Mouse (Mus musculus): ENCODE results near the gene Aph1a. TPM values are rescaled to one million over a fixed set of nuclear protein-coding genes. Genes with fewer than 3 reads are reported as not detected.

Aph1a gene
- polyA plus RNA-seq, 1 experiment = 44.3 TPM

DNA sequence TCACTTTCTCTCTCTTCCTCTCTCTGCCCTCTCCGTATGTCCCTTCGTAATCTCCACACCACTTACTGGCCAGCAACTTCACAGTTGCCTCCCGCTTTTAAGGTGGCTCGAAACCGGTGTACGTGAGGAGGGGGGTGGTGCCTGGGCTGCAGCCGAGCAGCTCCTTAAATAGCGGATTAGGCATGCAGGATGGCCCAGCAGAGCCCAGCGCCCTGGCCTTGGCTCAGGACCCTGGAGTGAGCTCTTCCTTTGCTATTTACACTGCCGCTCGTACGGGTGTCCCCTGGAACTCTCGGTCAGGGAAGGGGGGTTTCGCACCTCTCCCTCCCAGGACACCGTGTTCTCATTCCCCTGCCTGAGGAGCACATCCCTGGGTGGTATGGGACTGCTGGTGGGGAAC, 10.8 kb downstream of the Aph1a start, which contains the start of gene Car14:
TSS of gene Car14 (minus strand) at position 124 of the 400 bp plus-strand sequence.
- H3K4me1 ChIP-seq (ENCODE audit: control insufficient read depth, insufficient read depth, low read length) = peaks cover 4% of the 10 kb centered on the region
- H3K9ac ChIP-seq (ENCODE audit: low read depth, poor library complexity, severe bottlenecking) = peak within 1 kb of the TSS; percentile 11
- no peaks in the 10 kb centered on the region for H3K9me3 ChIP-seq (replicated peaks; ENCODE audit: control insufficient read depth, insufficient read depth, low read length, poor library complexity, severe bottlenecking)
- H3K36me3 ChIP-seq (ENCODE audit: control insufficient read depth, insufficient read depth, low read length, poor library complexity, severe bottlenecking) = no peaks in the 10 kb centered on the region
- TF ChIP-seq EP300 (IDR thresholded peaks at IDR 0.05; ENCODE audit: insufficient read depth, low read depth, low read length) (no peak), POLR2A (IDR thresholded peaks at IDR 0.05; ENCODE audit: insufficient read depth, low read length) (no peak), CTCF (IDR thresholded peaks at IDR 0.05; ENCODE audit: low read depth, low read length) (no peak)
- H3K4me3 ChIP-seq (ENCODE audit: low read depth, low read length) = peak within 1 kb of the TSS; percentile 57
- 0 out of 2 replicates have a peak, but pooled peaks cover 6% of the 10 kb centered on the region for H3K27me3 ChIP-seq (ENCODE audit: control insufficient read depth, insufficient read depth, low read length, poor library complexity, severe bottlenecking)
- no peak within 1 kb of the TSS for H3K27ac ChIP-seq (ENCODE audit: insufficient read depth, low read length)

- Histone ChIP-seq H3K27me3 (ENCODE audit: control insufficient read depth, insufficient read depth, low read length, poor library complexity, severe bottlenecking) (0 out of 2 replicates have a peak, but pooled peaks cover 6% of the 10 kb centered on the region), H3K4me3 (ENCODE audit: low read depth, low read length) (peak overlapping the region; percentile 57), H3K27ac (ENCODE audit: insufficient read depth, low read length) (no peak overlapping the region), H3K4me1 (ENCODE audit: control insufficient read depth, insufficient read depth, low read length) (peaks cover 4% of the 10 kb centered on the region), H3K9ac (ENCODE audit: low read depth, poor library complexity, severe bottlenecking) (peak overlapping the region; percentile 11; the same call in 1 of the 2 replicates), H3K36me3 (ENCODE audit: control insufficient read depth, insufficient read depth, low read length, poor library complexity, severe bottlenecking) (no peaks in the 10 kb centered on the region), H3K9me3 (replicated peaks; ENCODE audit: control insufficient read depth, insufficient read depth, low read length, poor library complexity, severe bottlenecking) (no peaks in the 10 kb centered on the region)
- TF ChIP-seq EP300 (IDR thresholded peaks at IDR 0.05; ENCODE audit: insufficient read depth, low read depth, low read length) (peak; percentile 81; the same call in 1 of the 2 replicates), POLR2A (IDR thresholded peaks at IDR 0.05; ENCODE audit: insufficient read depth, low read length) (no peak), CTCF (IDR thresholded peaks at IDR 0.05; ENCODE audit: low read depth, low read length) (no peak)
Observed at GRCm38 (mm10) chr3:95905146-95905939, 11.6 kb downstream of the Aph1a start.

- Histone ChIP-seq H3K36me3 (ENCODE audit: control insufficient read depth, insufficient read depth, low read length, poor library complexity, severe bottlenecking) (no peaks in the 10 kb centered on the region), H3K4me1 (ENCODE audit: control insufficient read depth, insufficient read depth, low read length) (peaks cover 6% of the 10 kb centered on the region), H3K9ac (ENCODE audit: low read depth, poor library complexity, severe bottlenecking) (no peak overlapping the region), H3K27me3 (ENCODE audit: control insufficient read depth, insufficient read depth, low read length, poor library complexity, severe bottlenecking) (0 out of 2 replicates have a peak, but pooled peaks cover 6% of the 10 kb centered on the region), H3K9me3 (replicated peaks; ENCODE audit: control insufficient read depth, insufficient read depth, low read length, poor library complexity, severe bottlenecking) (no peaks in the 10 kb centered on the region), H3K4me3 (ENCODE audit: low read depth, low read length) (no peak overlapping the region), H3K27ac (ENCODE audit: insufficient read depth, low read length) (no peak overlapping the region)
- TF ChIP-seq EP300 (IDR thresholded peaks at IDR 0.05; ENCODE audit: insufficient read depth, low read depth, low read length) (0 out of 2 replicates have a peak, but pooled peaks have one; percentile 29), POLR2A (IDR thresholded peaks at IDR 0.05; ENCODE audit: insufficient read depth, low read length) (no peak), CTCF (IDR thresholded peaks at IDR 0.05; ENCODE audit: low read depth, low read length) (peak; percentile 65)
Observed at GRCm38 (mm10) chr3:95905940-95906492, 12.2 kb downstream of the Aph1a start.

DNA sequence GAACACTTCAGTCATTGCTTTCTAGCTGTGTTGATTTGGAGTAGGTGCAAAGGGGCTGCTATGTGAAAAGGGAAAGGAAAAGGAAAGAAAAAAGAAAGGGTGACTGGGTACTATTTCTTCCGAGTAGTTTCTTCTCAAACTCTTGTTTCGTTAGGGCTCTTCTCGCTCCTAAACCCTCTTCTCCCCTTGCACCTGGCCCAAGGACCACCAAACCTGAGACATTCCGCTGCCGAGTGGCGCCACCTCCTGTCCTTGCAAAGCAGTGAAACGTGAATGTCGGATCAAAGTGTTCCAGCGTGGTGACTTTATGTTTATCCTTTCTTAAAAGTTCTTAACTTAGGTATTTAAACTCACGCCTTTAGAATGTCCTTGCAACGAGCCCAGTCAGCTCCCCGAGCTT, 13.1 kb downstream of the Aph1a start:
- Histone ChIP-seq H3K4me3 (ENCODE audit: low read depth, low read length) (no peak overlapping the region), H3K4me1 (ENCODE audit: control insufficient read depth, insufficient read depth, low read length) (peaks cover 6% of the 10 kb centered on the region), H3K27ac (ENCODE audit: insufficient read depth, low read length) (no peak overlapping the region), H3K27me3 (ENCODE audit: control insufficient read depth, insufficient read depth, low read length, poor library complexity, severe bottlenecking) (0 out of 2 replicates have a peak, but pooled peaks cover 6% of the 10 kb centered on the region), H3K9ac (ENCODE audit: low read depth, poor library complexity, severe bottlenecking) (0 out of 2 replicates have a peak overlapping the region, but pooled peaks have one; percentile 13), H3K9me3 (replicated peaks; ENCODE audit: control insufficient read depth, insufficient read depth, low read length, poor library complexity, severe bottlenecking) (no peaks in the 10 kb centered on the region), H3K36me3 (ENCODE audit: control insufficient read depth, insufficient read depth, low read length, poor library complexity, severe bottlenecking) (no peaks in the 10 kb centered on the region)
- TF ChIP-seq POLR2A (IDR thresholded peaks at IDR 0.05; ENCODE audit: insufficient read depth, low read length) (no peak), EP300 (IDR thresholded peaks at IDR 0.05; ENCODE audit: insufficient read depth, low read depth, low read length) (no peak), CTCF (IDR thresholded peaks at IDR 0.05; ENCODE audit: low read depth, low read length) (peak; percentile 95)

DNA sequence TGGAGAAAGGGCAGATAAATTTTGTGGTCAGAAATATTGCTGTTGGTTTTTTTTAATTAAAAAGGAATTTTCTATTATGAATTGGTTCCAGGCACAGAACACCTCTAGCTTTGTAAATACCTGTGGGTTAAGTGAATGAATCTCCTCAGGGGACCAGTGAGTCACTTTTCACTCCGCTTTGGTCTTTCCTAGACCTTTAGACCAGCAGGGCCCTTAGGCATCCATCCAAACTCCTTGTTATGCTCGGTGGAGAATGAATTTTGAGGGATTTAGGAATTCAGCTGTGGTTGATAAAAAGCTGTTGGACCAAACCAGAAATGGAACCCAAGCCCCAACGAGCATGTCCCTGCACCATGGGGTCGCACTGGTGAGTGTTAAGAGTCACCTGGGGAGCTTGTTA, 13.8 kb downstream of the Aph1a start:
- no peak for TF ChIP-seq CTCF (IDR thresholded peaks at IDR 0.05; ENCODE audit: low read depth, low read length)
- TF ChIP-seq EP300 (IDR thresholded peaks at IDR 0.05; ENCODE audit: insufficient read depth, low read depth, low read length) = no peak
- TF ChIP-seq POLR2A (IDR thresholded peaks at IDR 0.05; ENCODE audit: insufficient read depth, low read length) = no peak
- Histone ChIP-seq H3K36me3 (ENCODE audit: control insufficient read depth, insufficient read depth, low read length, poor library complexity, severe bottlenecking) (no peaks in the 10 kb centered on the region), H3K4me1 (ENCODE audit: control insufficient read depth, insufficient read depth, low read length) (peaks cover 6% of the 10 kb centered on the region), H3K9me3 (replicated peaks; ENCODE audit: control insufficient read depth, insufficient read depth, low read length, poor library complexity, severe bottlenecking) (no peaks in the 10 kb centered on the region), H3K27me3 (ENCODE audit: control insufficient read depth, insufficient read depth, low read length, poor library complexity, severe bottlenecking) (0 out of 2 replicates have a peak, but pooled peaks cover 6% of the 10 kb centered on the region), H3K9ac (ENCODE audit: low read depth, poor library complexity, severe bottlenecking) (no peak overlapping the region), H3K4me3 (ENCODE audit: low read depth, low read length) (no peak overlapping the region), H3K27ac (ENCODE audit: insufficient read depth, low read length) (no peak overlapping the region)
